Mouse (Mus musculus) cerebral cortex, adult 2 months (tissue): ENCODE measurements around the gene Hils1.

Experiments used
- WGBS: fragments of 180-500 bp; shearing (Covaris S2); methylation state at CpG from one replicate; pipeline ENCODE4 v1.1.7; 2018; 5-methylcytosine and 5-hydroxymethylcytosine counted together

Hils1 gene

DNA sequence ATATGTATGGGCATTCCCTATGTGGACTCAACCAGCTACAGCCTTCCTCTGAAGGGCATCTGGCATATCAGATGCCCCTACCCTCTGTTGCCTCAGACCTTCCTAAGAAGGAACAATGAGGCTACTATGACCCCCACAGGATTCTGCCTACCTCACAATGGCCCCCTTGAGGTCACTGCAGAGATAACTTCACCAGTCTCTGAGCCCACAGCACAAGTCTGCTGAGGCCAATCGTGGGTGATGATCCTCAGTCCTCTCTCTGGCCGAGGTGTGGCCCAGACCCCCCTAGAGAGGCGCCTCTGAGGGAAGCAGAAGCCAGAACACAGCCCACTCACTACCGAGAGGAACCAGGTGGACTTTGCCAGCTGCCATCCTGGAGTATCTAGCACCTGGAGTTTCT lies at the start of gene Hils1:
Hils1 (plus strand) TSS at position 175 of the 400 bp plus-strand sequence.
- WGBS: 58% methylated on average over 4 of the region's 4 CpGs

DNA sequence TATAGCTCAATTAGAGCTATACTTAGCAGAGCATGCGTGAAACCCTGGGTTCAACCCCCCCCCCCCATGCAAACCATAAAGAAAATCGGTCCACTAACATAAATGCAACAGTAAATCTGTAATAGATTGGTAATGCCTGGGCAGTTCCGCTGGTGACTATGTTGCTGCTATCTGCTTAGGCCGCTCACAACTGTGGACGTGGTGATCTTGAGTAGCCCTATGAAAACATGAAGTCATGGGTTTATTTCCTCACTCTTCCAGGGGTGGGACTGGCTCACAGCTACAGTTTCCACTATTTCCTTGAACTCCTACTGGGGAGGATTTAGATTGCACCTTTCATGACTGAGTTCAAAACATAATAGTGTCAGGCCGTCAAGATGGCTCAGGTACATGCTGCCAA lies 49.7 kb upstream of the Hils1 start:
- 83% methylated on average over 6 of the region's 6 CpGs for WGBS

DNA sequence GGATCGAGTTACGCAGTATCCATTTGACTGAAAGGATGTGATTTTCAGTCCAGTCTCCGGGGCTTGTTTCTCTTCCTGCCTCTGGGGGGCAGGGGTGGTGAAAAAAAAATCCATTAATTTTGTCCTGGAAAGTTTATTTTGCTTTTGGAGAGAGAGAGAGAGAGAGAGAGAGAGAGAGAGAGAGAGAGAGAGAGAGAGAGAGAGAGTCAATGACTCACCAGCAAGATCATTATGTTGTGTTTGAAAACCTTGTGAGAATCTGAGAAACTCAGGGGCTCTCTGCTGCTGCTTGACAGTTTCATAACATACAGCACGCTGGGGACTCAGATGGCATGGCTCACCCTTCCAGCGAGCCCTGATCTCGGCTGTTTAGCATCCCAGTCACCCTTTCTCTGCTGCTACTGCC lies 46.4 kb upstream of the Hils1 start:
- WGBS: 33% methylated on average over 6 of the region's 6 CpGs

DNA sequence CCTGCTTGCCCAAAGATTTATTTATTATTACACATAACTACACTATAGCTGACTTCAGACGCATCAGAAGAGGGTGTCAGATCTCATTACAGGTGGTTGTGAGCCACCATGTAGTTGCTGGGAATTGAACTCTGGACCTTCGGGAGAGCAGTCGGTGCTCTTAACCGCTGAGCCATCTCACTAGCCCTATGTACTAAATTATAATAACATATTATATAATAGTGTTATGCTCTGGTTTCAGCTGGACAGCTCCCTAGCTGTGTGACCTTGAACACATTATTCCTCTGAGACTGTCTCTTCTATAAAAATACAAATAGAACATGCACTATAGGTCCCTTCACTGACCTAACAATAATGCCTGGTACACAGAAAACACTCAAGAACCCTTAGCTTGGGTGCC lies 42.4 kb upstream of the Hils1 start:
- whole genome bisulfite sequencing: 93% methylated on average over 4 of the region's 4 CpGs

DNA sequence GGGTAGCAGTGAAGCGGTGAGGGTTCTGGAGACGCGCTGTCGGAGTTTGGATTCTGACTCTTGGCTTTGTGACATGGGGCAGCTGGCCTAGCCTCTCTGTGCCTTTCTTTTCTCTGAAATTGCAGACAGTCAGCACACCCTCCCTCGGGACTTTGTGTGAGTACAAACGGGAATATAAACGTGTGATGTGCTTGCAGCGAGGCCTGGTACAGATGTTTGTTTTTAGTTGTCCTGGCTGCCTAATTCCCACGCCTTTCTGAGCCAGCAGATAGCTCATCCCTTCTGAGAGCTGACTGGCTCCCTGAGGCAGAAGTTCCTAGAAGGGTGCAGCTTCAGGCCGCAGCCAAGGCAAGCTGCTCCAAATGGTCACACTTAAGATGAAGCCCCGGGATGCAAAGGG lies 41.0 kb upstream of the Hils1 start:
- 77% methylated on average over 11 of the region's 11 CpGs for WGBS

DNA sequence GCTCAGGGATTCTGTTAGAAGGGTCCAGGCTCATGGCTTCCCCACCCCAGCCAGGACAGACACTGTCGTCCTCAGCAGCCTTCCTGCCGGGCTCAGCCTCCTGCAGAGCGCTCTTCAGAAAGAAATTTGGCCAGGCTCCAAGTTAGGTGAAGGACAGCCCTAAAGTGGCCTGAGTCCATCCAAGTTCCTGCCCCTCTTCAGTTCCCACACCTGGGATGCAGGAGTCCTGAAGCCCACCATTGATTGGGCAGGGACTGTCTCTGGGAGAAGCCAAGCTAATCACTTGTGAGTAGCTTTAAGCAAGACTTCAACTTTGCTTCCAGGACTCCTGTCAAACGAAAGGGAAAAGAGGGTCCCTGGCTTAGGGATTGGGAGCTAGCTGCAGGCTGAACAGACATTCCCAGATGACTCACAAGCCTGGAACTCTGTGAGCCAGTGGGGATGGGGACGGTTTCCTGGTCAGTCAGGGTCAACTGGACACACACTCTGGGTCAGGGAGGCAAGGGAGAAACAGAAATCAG lies 39.6 kb upstream of the Hils1 start:
- WGBS: 41% methylated on average over 5 of the region's 5 CpGs

DNA sequence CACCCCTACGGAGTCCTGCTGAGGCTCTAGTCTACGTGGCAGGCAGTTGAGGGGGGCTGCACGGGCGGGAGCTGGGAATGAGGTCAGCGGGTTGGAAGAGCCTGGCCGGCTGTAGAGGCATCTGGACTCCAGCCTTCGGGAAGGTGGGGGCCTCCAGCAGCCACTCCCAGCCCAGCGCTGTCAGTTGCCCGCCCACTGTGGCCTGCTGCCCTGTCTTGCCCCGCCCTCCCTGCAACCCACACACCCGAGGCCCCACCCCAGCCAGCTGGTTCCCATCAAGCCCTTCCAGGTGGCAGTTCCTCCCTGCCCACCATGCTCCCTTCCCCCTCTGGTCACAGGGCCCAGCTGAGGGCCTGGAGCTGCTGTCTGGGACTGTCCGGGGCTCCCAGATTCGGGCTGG lies 38.6 kb upstream of the Hils1 start:
- WGBS: 15% methylated on average over 12 of the region's 13 CpGs

DNA sequence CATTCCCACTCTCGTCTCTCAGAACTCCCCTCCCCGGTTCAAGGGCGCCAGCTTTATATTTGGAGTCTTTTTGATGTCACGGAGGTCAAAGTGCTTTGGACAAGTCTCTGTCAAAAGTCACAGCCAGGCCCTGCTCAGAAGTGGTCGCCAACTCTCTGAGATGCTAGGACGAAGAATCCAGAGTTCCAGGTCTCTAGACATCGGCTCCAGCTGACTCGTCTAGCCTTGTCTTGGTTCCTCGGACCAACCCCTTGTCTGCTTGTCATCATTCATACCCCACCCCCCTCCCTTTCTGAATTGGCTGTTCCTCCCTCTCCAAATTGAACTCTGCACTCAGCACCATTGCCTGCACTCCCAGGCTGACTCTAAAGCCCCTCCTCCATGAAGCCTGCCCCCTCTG lies 37.8 kb upstream of the Hils1 start:
- WGBS: 82% methylated on average over 9 of the region's 9 CpGs

DNA sequence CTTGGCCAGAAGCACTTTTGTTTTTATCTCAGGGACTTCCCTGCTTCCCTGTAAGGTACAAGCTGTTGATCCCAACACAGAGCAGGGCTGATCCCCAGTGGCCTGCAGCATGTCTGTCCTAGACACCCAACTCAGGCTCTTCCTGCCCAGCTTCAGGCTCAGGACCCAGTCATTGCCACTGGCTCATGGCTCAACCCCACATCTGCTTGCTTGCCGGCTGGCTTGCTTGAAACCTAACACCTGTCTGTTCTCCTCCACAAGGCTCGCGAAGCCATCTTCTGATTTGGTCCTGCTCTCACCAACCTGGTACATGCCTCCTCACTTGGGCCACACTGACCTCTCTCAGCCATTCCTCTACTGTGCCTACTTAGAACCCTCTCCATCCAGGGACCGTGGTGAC lies 37.2 kb upstream of the Hils1 start:
- 82% methylated on average over 4 of the region's 4 CpGs for WGBS

DNA sequence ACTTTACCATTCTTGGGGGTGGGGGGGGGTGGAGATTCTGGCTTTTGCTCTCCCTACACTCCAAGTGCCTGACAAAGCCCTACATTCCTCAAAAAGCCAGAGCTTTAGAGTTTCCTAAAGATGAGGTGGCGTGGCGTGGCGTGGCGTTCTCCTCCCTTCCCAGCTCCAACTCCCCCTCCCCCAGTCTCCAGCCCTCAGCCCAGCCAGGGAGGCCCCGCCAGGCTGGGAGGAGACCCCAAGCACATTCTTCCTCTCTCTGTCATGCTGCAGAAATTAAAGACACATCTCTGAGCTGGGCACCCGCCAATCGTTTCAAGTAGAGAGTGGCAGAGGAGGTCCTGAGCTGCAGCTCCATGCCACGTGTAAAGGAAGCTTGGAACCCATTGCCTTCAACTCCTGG lies 33.8 kb upstream of the Hils1 start:
- 45% methylated on average over 8 of the region's 8 CpGs for WGBS

DNA sequence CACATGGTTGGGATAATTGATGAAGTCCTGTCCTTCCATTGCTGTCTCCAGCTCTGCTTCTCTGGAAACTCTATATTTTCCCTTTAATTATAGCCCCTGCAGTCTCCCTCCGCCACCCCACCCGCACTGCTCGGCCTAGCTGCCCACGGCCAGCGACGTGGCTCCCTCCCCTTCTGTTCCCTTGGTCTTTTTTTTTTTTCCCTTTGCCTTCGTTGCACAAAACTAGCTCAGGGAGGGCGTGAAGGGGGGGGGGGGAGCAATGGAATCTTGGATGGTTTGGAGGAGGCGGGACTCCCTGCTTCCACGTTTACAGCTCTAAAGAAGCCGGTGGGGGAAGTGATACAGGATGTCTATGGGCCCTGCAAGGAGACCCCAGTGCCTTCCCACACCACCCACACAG lies 32.9 kb upstream of the Hils1 start:
- WGBS: 37% methylated on average over 11 of the region's 11 CpGs

DNA sequence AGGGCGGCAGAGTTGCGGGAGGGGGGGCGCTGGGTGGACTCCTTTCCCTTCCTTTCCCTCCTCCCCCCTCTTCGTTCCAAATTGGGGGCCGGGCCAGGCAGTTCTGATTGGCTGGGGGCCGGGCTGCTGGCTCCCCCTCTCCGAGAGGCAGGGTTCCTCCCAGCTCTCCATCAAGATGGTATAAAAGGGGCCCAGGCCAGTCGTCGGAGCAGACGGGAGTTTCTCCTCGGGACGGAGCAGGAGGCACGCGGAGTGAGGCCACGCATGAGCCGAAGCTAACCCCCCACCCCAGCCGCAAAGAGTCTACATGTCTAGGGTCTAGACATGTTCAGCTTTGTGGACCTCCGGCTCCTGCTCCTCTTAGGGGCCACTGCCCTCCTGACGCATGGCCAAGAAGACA lies 31.3 kb upstream of the Hils1 start, which contains the start of gene Col1a1:
Col1a1 (plus strand) TSS at position 180 of the 400 bp plus-strand sequence.
- 35% methylated on average over 19 of the region's 19 CpGs for WGBS

DNA sequence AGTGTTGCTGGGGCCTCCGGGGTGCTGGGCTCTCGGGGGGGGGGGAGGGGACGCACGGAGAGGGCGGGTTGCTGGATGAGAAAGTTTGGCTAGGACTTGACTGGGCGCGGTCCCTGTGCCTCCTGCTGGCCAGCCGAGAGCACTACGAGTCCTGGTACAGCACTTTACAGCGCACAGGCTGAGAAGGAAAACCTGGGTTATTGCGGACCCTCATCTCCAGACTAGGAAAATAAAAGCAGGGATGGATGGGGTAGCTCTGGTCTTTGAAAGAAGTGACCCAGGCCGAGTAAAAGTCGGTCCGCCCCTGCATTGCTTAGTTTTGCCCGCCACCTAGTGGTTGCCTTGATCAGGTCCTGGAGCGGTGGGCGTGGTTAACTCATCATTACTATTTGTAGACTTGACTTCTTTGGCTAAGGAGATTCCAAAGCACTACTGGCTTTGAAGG lies 30.5 kb upstream of the Hils1 start:
- WGBS: under 1% methylated on average over 17 of the region's 17 CpGs

DNA sequence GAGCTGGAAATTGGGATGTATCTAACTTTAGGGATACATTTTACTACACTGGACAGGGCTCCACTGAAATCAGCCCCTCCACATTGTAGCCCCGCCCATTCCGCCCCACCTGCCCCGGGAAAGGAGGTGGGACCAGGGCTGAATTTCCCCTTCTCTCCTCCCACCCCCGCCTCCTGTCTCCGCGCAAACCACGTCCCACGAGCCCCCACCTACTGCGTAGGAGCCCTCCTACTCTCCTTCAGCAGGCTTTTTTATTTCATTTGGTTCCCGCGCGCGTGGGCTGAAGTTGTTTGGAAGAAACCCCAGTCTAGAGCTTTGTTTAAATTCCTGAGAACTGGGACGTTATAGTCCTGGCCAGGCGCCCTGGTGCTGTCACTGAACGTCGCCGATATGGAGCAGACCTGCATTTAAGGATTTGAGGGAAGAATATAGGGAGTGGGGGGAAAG lies 30.0 kb upstream of the Hils1 start:
- WGBS: 1% methylated on average over 18 of the region's 18 CpGs

DNA sequence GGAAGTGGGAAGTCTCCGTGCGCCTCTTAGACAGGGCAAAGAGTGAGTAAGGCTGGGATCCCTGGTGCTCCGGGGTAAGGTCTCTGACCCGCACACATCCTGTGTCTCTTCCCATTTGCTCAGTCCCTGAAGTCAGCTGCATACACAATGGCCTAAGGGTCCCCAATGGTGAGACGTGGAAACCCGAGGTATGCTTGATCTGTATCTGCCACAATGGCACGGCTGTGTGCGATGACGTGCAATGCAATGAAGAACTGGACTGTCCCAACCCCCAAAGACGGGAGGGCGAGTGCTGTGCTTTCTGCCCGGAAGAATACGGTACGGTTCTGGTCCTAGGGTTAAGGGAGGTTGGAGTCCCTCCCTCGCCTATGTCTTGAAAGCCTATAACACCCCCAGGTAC lies 29.6 kb upstream of the Hils1 start:
- WGBS: 3% methylated on average over 15 of the region's 15 CpGs

DNA sequence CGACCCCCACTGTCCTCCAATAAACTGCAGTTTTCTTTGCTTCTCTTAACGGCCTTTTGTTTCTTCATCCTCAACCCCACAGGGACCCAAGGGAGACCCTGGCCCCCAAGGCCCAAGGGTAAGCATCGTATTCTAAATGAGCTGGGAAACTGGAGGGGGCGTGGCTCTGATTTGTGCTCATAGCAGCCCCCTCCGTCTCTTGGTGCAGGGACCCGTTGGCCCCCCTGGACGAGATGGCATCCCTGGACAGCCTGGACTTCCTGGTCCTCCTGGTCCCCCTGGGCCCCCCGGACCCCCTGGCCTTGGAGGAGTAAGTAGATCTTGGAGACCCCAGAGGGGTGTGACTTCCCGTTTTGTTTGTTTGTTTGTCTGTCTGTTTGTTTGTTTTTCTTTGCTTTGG lies 29.1 kb upstream of the Hils1 start:
- 26% methylated on average over 9 of the region's 9 CpGs for WGBS

DNA sequence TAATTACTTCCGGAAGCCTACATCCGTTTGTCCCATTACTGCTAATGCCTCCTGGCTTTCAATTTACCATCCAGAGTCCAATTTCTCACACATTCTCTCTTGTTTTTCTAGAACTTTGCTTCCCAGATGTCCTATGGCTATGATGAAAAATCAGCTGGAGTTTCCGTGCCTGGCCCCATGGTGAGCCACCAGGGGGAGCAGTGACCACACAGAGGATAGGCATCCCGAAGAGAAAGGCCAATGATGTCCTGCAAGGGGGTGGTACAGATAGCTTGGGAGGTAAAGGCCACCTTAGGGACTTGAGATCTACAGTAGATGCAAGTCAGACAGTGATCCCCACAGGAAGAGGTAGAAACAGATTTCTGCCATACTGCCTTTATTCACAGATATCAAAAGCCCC lies 28.1 kb upstream of the Hils1 start:
- 16% methylated on average over 4 of the region's 4 CpGs for WGBS

DNA sequence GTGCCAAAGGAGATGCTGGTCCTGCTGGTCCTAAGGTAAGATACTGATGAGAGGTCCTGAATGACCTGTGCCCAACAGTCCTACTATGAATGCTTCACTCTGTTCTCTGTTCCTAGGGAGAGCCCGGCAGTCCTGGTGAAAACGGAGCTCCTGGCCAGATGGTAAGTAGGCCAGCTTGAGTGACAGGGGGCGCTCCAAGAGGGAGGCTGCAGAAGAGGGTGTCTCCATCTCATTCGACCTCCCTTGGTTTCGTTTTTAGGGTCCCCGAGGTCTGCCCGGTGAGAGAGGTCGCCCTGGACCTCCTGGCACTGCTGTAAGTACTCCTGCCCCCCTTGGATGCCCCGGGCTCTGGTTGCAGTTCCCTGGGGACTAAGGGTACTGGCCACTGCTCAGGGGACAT lies 26.3 kb upstream of the Hils1 start:
- WGBS: 37% methylated on average over 9 of the region's 9 CpGs

DNA sequence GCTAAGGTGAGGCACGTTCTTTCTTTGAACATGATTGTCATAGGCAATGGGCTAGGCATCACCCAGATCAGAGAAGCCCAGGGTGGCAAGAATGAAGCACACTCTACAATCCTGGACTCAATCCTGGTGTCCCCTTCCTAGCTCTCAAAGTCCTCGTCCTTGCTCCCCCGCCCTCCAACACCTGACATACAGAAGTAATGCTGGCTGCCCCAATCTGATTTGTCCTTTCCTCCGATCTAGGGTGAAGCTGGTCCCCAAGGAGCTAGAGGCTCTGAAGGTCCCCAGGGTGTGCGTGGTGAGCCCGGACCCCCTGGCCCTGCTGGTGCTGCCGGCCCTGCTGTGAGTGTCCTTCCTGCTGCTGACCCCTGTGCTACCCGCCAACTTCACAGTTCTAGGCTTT lies 25.6 kb upstream of the Hils1 start:
- 90% methylated on average over 8 of the region's 8 CpGs for WGBS

DNA sequence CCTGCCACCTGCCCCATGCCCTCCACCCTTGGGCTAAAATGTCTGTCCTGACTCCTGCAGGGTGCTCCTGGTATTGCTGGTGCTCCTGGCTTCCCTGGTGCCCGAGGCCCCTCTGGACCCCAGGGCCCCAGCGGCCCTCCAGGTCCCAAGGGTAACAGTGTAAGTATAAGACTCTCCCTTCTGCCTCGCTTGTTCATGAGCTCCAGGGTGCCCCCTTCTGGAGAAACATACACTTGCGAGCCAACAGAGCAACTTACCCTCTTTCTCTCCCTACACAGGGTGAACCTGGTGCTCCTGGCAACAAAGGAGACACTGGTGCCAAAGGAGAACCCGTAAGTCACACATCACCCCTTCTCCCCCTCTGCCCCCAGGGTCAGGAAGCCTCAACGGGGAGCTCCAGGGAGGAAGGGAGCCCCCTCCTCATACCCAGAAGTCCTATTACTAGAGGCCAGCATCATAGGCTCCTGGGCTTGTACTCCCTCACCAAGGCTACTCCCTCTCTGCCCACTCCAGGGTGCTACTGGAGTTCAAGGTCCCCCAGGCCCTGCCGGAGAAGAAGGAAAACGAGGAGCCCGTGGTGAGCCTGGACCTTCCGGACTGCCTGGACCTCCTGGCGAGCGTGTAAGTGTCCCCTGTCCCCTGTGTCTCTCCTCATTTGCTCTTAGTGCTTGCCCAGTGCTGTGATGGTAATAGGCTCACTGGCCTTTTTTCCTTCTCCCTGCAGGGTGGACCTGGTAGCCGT lies 24.9 kb upstream of the Hils1 start:
- 60% methylated on average over 13 of the region's 13 CpGs for WGBS

DNA sequence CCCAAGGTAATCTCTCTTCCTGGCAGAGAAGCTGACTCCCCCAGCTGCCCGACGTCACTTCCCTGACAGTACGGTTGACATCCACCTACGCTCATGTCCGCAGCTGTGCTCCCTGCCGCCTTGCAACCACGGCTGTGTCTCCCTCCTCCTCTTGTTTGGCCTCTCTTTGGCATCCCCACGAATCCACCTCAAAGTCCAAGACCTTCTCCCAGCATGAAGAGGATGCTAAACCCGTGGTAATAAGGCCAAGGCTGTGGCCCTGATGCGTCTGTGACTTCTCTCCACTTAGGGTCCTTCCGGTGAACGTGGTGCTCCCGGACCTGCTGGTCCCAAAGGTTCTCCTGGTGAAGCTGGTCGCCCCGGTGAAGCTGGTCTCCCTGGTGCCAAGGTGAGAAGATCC lies 24.3 kb upstream of the Hils1 start:
- WGBS: 82% methylated on average over 15 of the region's 15 CpGs

DNA sequence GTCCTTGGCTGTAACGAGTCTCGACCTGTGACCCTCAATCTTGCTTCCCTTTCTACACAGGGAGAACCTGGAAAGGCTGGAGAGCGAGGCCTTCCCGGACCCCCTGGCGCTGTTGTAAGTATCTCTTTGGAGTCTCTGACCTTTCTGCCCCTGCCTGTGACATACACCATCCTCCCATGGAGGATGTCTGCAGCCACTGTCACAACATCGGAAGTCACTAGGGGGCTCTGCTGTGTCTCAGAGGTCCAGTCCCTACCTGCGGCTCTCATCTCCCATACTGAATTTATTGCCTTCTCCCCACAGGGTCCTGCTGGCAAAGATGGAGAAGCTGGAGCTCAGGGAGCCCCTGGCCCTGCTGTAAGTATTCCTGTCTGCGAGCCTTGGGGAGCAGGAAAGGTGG lies 23.1 kb upstream of the Hils1 start:
- WGBS: 57% methylated on average over 8 of the region's 8 CpGs

DNA sequence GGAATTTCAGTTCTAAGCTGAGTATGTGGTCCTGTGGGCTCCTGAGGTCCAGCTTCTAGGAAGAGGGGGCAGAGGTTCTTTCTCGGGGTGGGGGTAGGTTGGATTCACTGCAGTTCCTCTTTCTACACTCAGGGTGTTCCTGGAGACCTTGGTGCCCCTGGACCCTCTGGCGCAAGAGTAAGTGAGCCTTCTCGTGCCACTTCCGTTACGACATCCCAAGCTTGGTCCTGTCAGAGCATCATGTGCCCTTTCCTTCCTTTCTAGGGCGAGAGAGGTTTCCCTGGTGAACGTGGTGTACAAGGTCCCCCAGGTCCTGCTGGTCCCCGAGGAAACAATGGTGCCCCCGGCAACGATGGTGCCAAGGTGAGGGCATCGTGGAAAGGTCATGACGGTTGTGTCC lies 22.2 kb upstream of the Hils1 start:
- 87% methylated on average over 12 of the region's 12 CpGs for WGBS

DNA sequence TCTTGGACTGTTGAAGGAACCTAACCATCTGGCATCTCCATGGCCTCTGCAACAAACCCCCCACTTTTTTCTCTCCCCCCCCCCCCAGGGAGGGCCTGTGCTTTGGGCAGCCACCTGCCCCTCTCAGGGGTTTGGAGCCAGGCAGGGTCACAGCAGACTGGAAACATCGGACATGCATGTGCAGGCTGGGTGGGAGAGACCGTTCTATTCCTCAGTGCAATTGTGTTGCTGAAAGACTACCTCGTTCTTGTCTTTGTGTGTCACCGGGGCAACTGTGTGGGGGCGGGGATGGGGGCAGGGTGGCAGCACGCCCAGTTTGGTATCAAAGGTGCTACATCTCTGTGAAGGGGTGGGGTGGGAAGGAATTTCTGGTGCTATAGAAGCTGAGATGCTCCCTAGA lies 15.2 kb upstream of the Hils1 start:
- 24% methylated on average over 6 of the region's 6 CpGs for WGBS
